Mouse (Mus musculus) lung, embryonic 16.5 days (tissue): ENCODE measurements at regions not wholly inside any gene's neighbourhood (a gene's known extent, or its start where the extent isn't known, plus 50 kb on each side); places are given as distances from the start of the nearest gene placed in this dataset.

ENCODE experiments used
- ATAC-seq: fragments of 200-750 bp; cut with Nextera tagmentation; 2 replicates; pipeline ENCODE4 v1.8.0; 2017; ENCODE audit warnings: low read depth, mild to moderate bottlenecking, moderate library complexity
- H3K27ac ChIP-seq: fragments of 300-500 bp; sonication (generic); 2 replicates; pipeline ENCODE4 v1.5.1; 2014; ENCODE audit warnings: mild to moderate bottlenecking, control low read depth, low read length
- H3K27me3 ChIP-seq: fragments of 300-500 bp; sonication (generic); 2 replicates; pipeline ENCODE4 v1.6.1; 2014; ENCODE audit warnings: low read depth, low read length, mixed read lengths; ENCODE audit not compliant: control insufficient read depth, insufficient read depth
- H3K36me3 ChIP-seq: fragments of 300-500 bp; sonication (generic); 2 replicates; pipeline ENCODE4 v1.6.1; 2014; ENCODE audit warnings: low read length; ENCODE audit not compliant: control insufficient read depth, insufficient read depth
- H3K4me1 ChIP-seq: fragments of 300-500 bp; sonication (generic); replicated peaks from 2 replicates; pipeline ENCODE4 v1.6.1; 2014; ENCODE audit warnings: low read length, mixed read lengths; ENCODE audit not compliant: control insufficient read depth, insufficient read depth
- H3K4me2 ChIP-seq: fragments of 300-500 bp; sonication (generic); 2 replicates; pipeline ENCODE4 v1.6.1; 2014; ENCODE audit warnings: low read depth, low read length, control low read depth
- H3K4me3 ChIP-seq: fragments of 300-500 bp; sonication (generic); 2 replicates; pipeline ENCODE4 v1.5.1; 2014; ENCODE audit warnings: mild to moderate bottlenecking, low read length, control low read depth
- H3K9ac ChIP-seq: fragments of 300-500 bp; sonication (generic); 2 replicates; pipeline ENCODE4 v1.6.1; 2014; ENCODE audit warnings: low read length, control low read depth
- H3K9me3 ChIP-seq: fragments of 300-500 bp; sonication (generic); 2 replicates; pipeline ENCODE4 v1.6.1; 2016; ENCODE audit warnings: low read length; ENCODE audit not compliant: control insufficient read depth
- WGBS: fragments of 180-500 bp; shearing (Covaris S2); extraction: QIAGEN DNeasy Blood & Tissue Kit; methylation state at CpG from one replicate; pipeline ENCODE4 v1.1.7; 2014; 5-methylcytosine and 5-hydroxymethylcytosine counted together

DNA sequence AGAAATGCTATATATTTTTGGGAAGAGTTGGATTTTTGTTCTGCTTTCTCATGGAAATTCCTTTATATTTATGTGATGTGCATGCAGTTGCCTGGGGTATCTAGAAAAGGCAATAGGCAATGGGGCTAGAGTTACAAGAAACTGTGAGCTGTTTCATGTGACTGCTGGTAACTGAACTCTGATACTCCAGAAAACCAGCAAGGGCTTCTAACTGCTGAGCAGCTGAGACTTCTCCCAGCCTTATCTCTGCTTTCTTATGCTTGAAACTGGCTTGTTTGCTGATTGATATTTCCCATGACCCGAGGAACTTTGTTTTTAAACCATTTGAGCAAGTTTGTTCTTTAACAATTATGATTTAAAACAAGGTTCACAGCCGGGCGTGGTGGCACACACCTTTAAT is 491.9 kb downstream of the Cetn3 start:
- H3K27ac ChIP-seq, result no peak overlapping the region
- H3K36me3 ChIP-seq, result no peaks in the 10 kb centered on the region
- no peaks in the 10 kb centered on the region for H3K4me1 ChIP-seq
- no peak overlapping the region for H3K4me3 ChIP-seq
- H3K9ac ChIP-seq, result no peak overlapping the region
- ATAC-seq, result no peak
- no peaks in the 10 kb centered on the region for H3K27me3 ChIP-seq
- H3K9me3 ChIP-seq, result no peaks in the 10 kb centered on the region
- no peak overlapping the region for H3K4me2 ChIP-seq
- 49% methylated on average over 3 of the region's 3 CpGs for WGBS

DNA sequence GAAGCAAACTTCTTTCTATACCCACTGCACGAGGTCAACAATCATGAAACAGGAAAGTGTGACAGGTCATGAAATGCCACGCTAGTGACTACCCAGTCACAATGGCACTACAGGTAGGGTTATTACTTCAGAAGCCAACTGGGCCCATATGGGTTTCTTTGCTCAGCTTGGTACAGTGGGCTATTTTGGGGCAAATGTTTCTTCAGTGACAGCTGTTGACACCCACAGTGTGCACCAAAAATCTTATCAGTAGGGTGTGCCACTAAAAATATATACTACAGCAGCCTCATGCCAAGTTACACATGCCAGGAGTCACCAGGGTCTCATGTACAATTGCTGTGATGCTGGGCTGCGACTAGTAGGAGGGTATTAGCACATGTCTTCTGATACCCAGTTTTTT is 493.1 kb downstream of the Cetn3 start:
- Histone ChIP-seq H3K4me2 (no peak overlapping the region), H3K36me3 (no peaks in the 10 kb centered on the region), H3K27me3 (no peaks in the 10 kb centered on the region), H3K9me3 (no peaks in the 10 kb centered on the region), H3K4me3 (no peak overlapping the region), H3K4me1 (no peaks in the 10 kb centered on the region), H3K27ac (no peak overlapping the region), H3K9ac (no peak overlapping the region)
- 71% methylated on average over 3 of the region's 3 CpGs for WGBS
- no peak for ATAC-seq

DNA sequence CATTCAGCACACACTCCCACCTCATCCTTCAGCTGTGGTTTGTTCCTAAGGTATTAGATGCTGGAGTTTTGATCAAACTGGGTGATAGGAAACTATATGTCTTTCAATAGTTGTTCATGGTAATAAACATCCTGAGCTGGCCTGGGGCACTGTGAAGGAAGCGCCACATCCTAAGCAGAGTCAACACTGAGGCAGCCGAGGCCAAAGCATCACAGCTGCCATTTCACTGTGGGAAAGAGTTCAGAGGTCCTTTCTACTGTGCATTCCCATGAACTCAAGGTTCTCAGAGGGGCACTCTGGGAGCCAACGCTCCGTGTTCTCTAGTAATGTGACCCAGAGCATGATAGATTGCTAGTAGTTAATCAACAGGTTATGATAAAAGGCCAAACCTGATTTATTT is 497.9 kb downstream of the Cetn3 start:
- ATAC-seq, result no peak
- 50% methylated on average over 4 of the region's 4 CpGs for WGBS

DNA sequence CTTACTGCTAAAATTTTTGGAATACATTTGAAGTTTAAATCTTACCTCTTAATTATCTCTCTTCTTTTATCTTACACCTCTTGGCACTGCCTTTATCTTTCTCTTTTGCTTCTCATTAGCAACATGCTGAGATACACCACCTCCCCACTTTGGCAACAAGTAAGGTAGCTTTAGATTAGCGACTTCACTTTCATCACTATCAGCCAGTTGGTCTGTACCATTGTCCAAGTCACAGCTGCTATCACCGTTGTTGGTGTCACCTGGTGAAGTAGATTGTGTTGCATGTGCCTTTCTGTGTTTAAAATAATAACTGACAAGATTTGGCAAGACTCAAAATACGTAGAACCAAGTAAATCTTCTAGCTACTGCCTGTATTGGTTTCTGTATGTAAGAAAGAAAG is 513.0 kb downstream of the Cetn3 start:
- Histone ChIP-seq H3K9ac (no peak overlapping the region), H3K4me3 (no peak overlapping the region), H3K4me1 (no peaks in the 10 kb centered on the region), H3K4me2 (no peak overlapping the region), H3K9me3 (no peaks in the 10 kb centered on the region), H3K36me3 (no peaks in the 10 kb centered on the region), H3K27ac (no peak overlapping the region), H3K27me3 (no peaks in the 10 kb centered on the region)
- no peak for ATAC-seq
- WGBS, result 26% methylated on average over 3 of the region's 3 CpGs

More for the DNA sequence above, 497.9 kb downstream of the Cetn3 start:
- H3K4me1 ChIP-seq, result no peaks in the 10 kb centered on the region
- no peaks in the 10 kb centered on the region for H3K9me3 ChIP-seq
- H3K4me3 ChIP-seq, result no peak overlapping the region
- H3K9ac ChIP-seq, result no peak overlapping the region
- no peak overlapping the region for H3K4me2 ChIP-seq
- no peaks in the 10 kb centered on the region for H3K27me3 ChIP-seq
- no peaks in the 10 kb centered on the region for H3K36me3 ChIP-seq
- H3K27ac ChIP-seq, result no peak overlapping the region

DNA sequence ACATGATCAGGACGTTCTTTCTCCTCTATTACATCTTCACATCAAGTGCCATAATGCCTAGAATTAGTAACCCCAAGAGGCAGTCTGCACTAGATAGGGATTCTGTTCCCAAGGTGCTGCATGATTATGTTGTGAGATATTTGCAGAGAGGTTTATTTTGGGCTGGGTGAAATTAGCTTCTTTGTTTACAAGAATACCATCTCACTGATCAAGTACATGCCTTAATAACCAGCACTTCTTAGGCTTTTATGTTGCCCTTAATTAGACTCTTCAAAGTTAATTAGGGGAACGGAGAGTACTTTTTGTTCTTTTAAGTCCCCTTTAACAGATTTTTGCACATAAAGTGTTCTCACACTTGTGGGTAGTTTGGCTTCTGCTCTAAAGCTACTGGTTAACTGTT is 521.4 kb downstream of the Cetn3 start:
- Histone ChIP-seq H3K27ac (no peak overlapping the region), H3K4me3 (no peak overlapping the region), H3K4me2 (no peak overlapping the region), H3K4me1 (no peaks in the 10 kb centered on the region), H3K9me3 (no peaks in the 10 kb centered on the region), H3K9ac (no peak overlapping the region), H3K27me3 (no peaks in the 10 kb centered on the region), H3K36me3 (no peaks in the 10 kb centered on the region)
- 57% methylated on average over 2 of the region's 2 CpGs for WGBS
- ATAC-seq, result no peak

DNA sequence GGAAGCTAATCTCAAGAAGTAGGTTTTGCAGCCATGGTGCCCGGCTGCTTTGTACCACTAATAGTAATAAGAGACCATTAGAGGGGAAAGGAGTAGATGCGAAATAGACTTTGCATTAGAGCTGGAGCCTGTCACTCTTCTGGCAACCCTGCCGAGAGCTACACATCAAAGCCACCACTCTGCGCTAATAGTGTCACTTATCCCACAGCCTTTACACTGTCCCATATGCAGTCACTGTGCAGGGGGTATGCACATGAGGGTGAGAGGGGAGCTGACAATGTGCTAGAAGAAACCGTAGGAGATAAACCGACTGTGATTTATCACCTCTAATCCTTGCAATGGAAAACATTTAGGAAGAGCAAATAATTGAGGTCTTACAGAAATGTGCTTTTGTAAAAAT is 522.2 kb downstream of the Cetn3 start:
- no peak overlapping the region for H3K4me3 ChIP-seq
- no peak overlapping the region for H3K4me2 ChIP-seq

DNA sequence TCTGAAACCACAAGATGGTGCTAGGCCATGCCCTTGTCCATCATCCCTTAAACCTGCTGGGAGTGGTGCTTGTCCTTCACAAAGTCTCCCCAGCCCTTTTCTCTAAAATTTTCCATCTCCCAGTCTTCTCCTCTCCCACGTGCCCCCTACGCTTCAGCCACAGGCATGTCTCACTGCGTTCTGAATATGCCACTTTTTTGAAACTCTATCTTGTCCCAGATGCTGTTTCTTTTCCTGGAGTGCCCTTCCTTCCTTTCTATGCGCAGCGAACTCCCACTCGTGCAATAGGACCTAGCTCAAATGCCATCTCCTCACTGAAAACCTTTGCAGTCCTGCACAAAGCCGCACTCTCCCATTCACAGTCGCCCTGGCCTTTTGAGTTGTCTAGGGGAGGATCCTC is 525.5 kb downstream of the Cetn3 start:
- WGBS, result 85% methylated on average over 8 of the region's 8 CpGs
- Histone ChIP-seq H3K4me1 (no peaks in the 10 kb centered on the region), H3K4me2 (no peak overlapping the region), H3K36me3 (no peaks in the 10 kb centered on the region), H3K9me3 (0 out of 2 replicates have a peak, but pooled peaks cover 3% of the 10 kb centered on the region), H3K27ac (no peak overlapping the region), H3K27me3 (no peaks in the 10 kb centered on the region), H3K9ac (no peak overlapping the region), H3K4me3 (no peak overlapping the region)
- no peak for ATAC-seq

More for the DNA sequence above, 522.2 kb downstream of the Cetn3 start:
- no peaks in the 10 kb centered on the region for H3K4me1 ChIP-seq
- no peaks in the 10 kb centered on the region for H3K36me3 ChIP-seq
- 40% methylated on average over 6 of the region's 6 CpGs for WGBS
- H3K9me3 ChIP-seq, result no peaks in the 10 kb centered on the region
- H3K9ac ChIP-seq, result no peak overlapping the region
- no peak for ATAC-seq
- no peaks in the 10 kb centered on the region for H3K27me3 ChIP-seq
- no peak overlapping the region for H3K27ac ChIP-seq

DNA sequence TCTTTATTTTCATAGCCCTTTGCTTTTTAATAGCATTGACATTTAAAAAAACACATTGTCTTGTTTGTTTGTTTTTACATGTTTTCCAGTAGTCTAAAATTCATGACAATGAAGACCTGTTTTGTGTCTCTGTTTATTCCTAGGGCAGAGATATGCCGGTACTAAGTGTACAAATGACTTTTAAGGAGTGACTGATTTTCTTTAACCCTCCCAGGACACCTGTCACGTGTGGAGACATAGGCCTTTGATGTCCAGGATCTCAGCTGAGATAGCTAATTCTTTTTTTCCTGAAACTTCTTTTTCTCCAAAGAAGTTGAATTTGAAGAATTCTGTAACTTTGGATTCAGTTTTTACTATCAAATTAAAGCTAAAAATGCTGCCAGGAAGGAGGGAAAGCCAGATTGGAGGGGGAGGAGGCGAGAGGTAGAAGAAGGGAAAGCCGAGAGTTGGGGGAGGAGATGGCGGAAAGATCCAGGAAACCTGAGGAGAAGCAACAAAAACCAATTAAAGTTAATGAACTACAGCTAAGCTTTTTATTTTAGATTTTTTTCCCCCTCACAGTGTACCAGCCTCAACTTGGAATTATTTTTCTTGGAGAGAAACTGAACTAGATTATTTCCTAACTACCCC is 533.8 kb downstream of the Cetn3 start:
- no peaks in the 10 kb centered on the region for H3K4me1 ChIP-seq
- no peak; the same call in 1 of the 2 replicates for ATAC-seq
- no peak overlapping the region for H3K4me3 ChIP-seq
- no peaks in the 10 kb centered on the region for H3K27me3 ChIP-seq
- H3K9ac ChIP-seq, result no peak overlapping the region
- H3K36me3 ChIP-seq, result no peaks in the 10 kb centered on the region
- H3K4me2 ChIP-seq, result no peak overlapping the region
- H3K9me3 ChIP-seq, result 0 out of 2 replicates have a peak, but pooled peaks cover 2% of the 10 kb centered on the region
- WGBS, result 52% methylated on average over 5 of the region's 5 CpGs
- H3K27ac ChIP-seq, result peak overlapping the region; percentile 50

DNA sequence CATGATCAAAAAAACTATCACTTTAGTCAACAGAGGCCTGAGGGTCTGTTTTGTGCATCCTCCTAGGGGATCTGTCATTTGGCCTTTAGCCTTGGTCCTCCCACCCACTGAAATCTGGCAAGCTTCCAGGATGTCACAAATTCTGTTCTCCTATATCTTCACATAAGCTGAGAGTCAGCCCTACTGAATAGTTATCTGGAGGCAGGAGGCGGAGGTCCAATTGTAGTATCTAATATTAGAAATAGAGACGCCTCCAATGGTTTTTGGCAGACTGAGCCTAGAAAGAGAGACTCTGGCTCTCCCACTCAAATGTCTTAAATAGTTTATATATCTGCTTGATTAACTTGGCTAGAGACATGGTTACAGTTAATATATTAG is 534.3 kb downstream of the Cetn3 start:
- Histone ChIP-seq H3K36me3 (no peaks in the 10 kb centered on the region), H3K4me2 (no peak overlapping the region), H3K9ac (no peak overlapping the region), H3K27me3 (no peaks in the 10 kb centered on the region), H3K4me3 (no peak overlapping the region), H3K27ac (peak overlapping the region; percentile 50; the same call in 1 of the 2 replicates), H3K4me1 (no peaks in the 10 kb centered on the region), H3K9me3 (no peaks in the 10 kb centered on the region)
- peak; percentile 95 for ATAC-seq
- 48% methylated on average over 2 of the region's 2 CpGs for WGBS

DNA sequence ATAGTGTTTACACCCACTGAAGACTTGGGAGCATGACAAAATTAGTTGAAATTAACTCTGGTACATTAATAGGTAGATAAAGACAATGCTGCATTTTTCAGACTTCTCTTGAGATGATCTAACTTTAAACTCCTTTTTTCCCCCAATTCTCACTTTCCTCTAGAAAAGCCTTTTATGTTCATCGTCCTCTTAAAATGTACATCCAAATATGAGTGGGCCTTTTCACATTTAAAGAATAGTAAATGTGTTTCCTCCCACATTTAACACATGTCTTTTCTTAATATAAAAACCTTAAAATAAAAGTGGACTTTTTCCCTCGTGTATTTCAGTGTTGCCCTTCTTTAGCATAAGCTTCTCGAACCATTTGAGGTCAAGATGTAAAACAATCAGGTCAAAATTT is 535.5 kb downstream of the Cetn3 start:
- WGBS, result 50% methylated on average over 3 of the region's 3 CpGs

More for the DNA sequence above, 535.5 kb downstream of the Cetn3 start:
- no peaks in the 10 kb centered on the region for H3K27me3 ChIP-seq
- H3K27ac ChIP-seq, result no peak overlapping the region
- no peaks in the 10 kb centered on the region for H3K4me1 ChIP-seq
- no peak overlapping the region for H3K4me3 ChIP-seq
- ATAC-seq, result no peak
- H3K9ac ChIP-seq, result no peak overlapping the region
- H3K36me3 ChIP-seq, result no peaks in the 10 kb centered on the region
- H3K9me3 ChIP-seq, result no peaks in the 10 kb centered on the region
- H3K4me2 ChIP-seq, result no peak overlapping the region
